Mouse (Mus musculus) mouse embryonic stem cell (cell line): Measurements from ENCODE around the gene Plvap.

Experiments
- in situ Hi-C, 2 experiments: fragments of 300-500 bp; cut with MboI; formaldehyde crosslinking; loops; 1 replicate in 1 of 2; 3 replicates in 1 of 2; pipeline ENCODE4 v1.14.3; 2019 to 2020; ENCODE audit warnings: low sequenced_read_pairs in 2 of 2, low pct_unique_long_range_greater_than_20kb in 1 of 2, mixed read lengths in 1 of 2; ENCODE audit not compliant: unreplicated experiment in 1 of 2

Plvap gene

GRCm38 (mm10) chr8:71472601-71473386 is 38.8 kb downstream of the Plvap start:
- in situ Hi-C loops: no loop called here

- in situ Hi-C loops: no loop called here
Measured at GRCm38 (mm10) chr8:71471861-71472260, 39.7 kb downstream of the Plvap start.

DNA sequence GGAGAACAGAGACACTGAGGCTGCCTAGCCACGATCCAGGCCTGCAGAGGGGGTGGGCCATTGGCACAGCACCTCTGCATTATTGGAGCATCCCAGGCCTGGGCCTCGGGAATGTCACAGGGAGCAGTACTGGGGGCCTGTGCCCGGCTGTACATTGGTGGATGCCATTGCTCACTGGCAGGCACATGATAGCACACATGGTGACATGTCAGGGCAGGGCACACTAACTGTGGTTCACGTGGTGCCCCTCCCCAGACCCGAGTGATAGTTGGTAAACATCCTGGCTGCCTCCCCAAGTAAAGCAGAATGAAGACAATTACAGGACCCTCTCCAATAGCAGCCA is 40.7 kb downstream of the Plvap start:
- in situ Hi-C loops: no loop called here

DNA sequence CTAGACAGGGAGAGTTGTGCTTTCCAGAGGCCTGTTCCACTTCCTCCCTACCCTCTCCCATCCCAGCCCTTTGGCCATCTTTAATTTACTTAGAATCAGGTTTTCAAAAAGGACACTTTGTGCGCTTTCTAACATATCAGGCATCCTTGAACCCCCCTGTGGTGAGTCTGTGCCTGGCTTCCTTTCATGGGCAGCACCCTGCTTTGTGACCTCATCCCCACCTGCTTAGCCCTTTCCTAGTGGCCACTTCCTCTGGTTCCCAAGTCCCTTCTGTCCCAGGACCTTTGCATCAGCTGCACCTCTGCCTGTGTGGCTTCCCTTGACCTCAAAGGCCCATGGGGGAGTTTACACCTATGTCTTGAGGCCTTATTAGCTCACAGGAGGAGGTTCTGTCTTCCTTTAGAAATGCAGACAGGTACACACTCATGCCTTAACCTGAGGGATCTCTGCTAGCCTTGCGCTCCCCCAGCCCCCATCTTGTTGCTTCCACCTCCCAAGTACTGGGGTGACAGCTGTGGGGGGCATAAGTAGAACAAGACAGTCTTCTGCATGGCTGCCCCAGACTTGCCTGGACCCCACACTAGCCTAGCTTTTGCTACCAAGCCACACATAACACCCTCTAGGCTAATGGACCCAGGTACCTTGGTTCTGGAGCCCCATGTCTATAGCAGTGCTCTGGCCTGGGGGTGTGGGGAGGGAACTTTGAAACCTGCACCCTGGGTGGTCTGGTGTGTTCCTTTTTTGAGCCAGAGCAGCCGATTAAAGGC is 41.2 kb downstream of the Plvap start:
- in situ Hi-C loops: no loop called here

DNA sequence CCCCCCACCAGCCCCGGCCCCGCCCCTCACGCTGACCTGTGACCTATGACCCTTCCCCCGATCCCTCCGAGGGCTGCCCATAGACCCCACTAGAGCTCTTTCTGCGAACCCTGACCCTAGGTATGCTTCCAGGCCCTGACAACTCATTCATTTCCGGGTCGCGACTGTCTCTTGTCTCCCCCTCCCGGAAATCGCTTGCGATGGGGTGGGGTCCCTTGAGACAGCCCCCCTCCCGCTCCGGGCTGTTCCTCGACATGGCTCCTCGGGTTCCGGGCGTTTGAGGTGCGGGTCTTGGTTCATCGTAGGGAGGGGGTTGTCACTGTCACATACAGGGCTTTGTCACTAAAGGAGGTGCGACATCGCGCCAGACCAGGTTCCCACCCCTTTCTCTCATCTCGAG is 42.1 kb downstream of the Plvap start:
- in situ Hi-C loops: no loop called here

DNA sequence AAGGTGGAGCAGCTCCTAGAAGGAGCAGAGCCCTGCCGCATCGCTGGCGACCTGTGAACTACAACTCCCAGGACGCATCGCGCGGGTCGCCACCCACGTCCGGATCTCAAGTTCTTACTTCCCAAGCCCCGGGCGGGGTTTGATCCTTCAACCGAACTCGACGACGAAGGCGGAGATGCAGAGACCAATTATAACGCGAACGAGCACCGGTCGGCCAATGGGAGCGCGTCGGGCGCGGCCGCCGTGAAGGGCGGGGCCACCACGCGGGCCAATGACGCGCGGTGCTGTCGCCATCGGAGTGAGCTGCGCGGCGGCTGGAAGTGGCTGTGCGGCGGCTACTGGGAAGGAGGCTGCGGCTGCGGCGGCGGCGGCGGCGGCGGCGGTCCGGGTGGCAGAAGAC is 42.6 kb downstream of the Plvap start, which contains the start of gene Dda1:
Gene Dda1 (plus strand): TSS at position 284 of the 400 bp plus-strand sequence.
- in situ Hi-C loops: no loop called here

DNA sequence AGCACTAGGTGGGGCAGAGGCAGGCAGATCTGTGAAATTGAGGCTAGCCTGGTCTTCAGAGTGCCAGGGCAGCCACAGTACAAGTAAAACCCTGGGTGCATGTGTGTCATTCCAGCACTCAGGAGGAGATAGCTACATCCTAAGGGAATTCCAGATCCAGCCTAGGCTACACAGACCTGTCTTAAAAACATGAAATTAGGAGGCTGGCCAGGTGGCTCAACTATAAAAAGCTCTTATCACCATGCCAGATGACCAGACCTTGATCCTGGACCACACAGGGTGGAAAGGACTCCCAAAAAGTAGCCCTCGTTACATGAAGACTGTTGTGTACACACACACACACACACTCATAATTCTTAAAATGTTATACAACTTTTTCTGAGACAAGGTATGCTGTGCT is 43.6 kb downstream of the Plvap start:
- in situ Hi-C loops: no loop called here

DNA sequence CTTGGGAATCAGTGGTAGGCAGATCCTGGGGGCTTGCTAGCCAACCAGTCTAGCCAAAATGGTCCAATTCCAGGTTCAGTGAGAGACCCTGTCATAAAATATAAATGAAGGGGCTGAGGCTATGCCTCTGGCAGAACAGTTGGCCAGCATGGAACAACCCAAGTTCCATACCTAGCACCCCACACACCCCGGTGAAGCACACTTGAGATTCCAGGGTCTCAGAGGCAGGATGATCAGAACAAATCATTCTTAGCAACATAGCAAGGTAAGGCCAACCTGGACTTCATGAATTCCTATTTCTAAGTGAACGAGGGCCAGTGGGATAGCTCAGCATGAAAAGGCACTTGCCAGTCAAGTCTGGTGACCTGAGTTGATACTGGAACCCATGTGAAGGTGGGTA is 44.4 kb downstream of the Plvap start:
- in situ Hi-C loops: no loop called here

DNA sequence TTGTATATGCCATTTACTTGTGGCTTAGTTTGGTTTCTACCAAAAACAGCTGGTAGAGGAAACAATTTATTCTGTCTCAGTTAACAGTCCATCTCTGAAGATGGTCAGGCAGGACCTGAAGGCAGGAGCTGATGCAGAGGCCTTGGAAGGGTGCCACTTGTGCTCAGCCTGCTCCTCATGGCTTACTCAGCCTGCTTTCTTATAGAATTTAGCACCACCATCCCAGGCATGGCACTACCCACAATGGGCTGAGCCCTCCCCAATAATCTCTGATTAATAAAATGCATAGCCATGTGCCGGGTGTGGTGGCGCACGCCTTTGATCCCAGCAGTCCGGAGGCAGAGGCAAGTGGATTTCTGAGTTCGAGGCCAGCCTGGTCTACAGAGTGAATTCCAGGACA is 45.4 kb downstream of the Plvap start:
- in situ Hi-C loops: no loop called here

GRCm38 (mm10) chr8:71465733-71466132 is 45.8 kb downstream of the Plvap start:
- in situ Hi-C loops: no loop called here

DNA sequence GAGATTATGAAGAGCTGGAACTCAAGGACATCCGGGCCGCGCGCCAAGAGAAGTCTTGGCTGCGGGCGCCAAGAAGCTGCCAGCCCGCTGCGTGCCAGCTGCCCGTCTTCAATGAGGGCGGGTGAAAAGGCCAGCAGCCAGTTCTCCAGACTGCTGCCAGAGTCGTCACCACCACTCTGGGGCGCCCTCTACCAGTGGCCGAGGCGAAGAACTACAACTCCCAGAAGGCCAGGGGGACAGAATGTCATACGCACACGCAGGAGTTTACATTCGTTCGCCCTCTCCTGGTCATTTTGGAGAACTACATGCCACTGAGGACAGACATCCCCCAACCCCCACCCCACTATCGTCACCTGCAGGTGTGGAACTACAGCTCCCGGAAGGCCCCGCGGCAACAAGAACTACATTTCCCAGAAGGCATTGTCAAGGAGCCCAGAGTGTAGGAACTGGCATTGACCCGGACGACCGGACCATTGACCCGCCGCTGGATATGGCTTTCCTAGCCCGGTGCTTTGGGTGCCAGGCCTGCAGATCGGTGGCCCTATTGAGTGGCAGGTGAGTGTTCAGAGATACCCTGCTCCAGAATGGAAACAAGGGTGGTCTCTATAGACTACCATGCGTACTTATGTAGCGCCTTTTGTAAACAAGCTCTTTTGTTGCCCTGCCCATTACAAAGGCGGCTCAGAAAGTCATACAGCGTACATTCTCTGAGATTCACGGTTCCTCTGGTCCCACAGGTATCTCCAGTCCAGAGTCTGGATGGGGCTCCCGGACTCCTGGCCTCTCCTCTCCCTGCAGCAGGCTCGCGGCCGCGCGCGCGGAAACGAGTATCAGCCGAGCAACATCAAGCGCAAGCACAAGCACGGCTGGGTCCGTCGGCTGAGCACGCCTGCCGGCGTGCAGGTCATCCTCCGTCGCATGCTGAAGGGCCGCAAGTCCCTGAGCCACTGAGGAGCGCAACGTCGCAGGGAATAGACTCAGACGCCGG is 46.7 kb downstream of the Plvap start, which contains the start of gene Mrpl34:
Gene Mrpl34 (plus strand): TSS at position 447 of the 988 bp plus-strand sequence.
- in situ Hi-C loops: no loop called here

DNA sequence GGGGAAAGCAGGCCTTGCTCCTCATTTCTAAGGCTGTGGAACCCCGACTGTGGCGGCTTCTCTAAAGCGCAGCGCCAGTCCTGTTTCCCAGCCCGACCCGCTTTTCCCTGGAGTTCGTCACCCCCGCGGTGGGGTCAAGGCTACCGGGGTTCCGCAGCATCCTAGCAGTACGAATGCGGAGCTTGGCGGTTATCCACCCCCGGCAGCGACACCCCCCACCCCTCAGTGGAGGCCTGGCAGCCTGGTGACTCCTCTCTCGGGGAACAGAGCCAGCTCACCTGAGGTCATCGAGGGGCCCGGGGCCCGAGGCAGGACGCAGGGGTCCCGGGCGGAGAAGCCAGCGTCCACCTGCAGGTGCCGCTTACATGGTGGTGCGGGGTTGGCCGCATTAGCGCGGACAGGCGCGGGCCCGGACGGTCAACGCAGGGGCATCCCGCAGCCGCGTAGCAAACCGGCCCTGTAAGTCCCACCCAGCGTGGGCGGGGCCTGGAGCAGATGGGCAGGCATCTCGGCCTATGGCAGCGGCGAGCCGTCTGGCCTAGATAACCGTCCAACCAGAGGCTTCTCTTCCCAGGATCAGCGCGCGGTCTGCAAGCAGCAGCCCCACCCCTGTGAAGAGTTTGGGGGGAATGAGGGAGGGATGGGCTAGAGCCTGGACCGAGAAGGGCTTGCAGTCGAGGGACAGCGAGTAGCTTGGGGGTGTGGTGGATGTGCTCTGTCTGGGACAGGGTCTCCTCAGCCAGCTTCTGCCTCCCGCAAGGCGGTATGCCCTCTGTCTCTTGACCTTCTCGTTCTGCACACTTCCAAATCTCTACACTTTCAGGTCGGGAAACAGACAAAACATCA is 48.1 kb downstream of the Plvap start, which contains the start of gene Abhd8:
Gene Abhd8 (minus strand): TSS at position 468 of the 846 bp plus-strand sequence.
- in situ Hi-C loops: no loop called here

DNA sequence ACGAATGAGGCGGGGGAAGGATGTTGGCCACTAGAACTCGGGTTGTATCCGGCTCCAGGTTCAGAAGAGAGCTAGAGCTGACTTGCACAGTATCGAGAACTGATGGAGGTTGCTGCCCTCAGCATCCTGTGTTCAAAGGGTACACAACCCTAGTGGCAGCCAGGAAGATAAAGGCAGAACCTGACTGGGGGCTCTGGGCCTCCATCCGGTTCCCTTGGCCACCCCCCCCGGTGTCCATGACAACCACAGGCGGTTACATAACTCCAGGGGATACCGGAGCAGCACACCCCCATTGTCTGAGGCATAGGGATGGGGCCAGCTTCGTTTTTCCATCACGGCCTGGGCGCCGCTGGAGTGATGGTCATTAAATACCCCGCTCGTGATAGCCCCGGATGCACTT is 48.8 kb downstream of the Plvap start:
- in situ Hi-C loops: no loop called here

DNA sequence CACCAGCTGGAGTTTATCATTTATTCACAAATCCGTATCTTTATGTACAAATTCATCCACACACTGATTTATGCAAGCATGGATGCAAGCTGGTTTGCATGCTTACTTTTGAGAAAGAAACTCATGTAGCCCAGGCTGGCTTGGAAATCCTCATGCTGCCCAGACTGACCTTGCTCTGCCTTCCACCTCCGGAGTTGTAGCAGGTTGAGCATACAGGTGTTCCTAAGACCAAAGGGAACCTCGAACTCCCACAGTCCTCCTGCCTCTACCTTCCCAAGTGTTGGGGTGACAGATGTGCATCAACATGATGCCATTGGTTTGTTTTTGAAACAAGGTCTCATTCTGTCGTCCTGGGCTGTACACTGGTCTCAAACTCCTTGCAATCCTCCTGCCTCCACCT is 49.4 kb downstream of the Plvap start:
- in situ Hi-C loops: no loop called here

DNA sequence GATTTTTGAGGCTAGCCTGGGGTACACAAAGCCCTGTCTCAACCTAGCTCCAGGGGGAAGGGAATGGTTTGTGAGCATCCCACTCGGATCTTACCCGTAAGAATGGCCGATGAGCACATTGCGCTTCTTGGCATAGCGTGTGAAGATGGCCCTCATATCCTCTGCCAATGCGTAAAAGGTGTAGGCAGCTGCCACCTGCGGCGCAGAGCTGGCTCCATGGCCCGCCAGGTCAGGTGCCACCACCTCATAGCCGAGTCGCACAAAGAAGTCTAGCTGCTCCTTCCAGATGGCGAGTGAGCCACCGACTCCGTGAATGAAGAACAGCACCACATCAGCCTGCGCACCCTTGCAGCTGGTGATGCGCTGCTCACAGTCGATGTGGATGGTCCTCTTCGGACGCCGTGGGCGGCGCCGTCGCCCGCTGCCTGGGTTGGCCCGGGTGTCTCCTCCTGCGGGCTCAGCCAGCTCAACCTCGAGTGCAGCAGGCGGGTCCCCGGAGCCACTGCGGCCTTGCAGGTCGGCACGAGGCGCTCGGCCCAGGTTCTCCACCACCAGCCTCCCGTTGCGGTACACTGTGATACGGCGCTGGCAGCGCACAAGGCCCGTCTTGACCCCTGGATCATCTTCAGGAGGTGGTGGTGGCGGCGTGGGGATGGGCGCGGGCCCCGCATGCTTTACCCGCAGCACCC is 50.3 kb downstream of the Plvap start:
- in situ Hi-C loops: no loop called here

DNA sequence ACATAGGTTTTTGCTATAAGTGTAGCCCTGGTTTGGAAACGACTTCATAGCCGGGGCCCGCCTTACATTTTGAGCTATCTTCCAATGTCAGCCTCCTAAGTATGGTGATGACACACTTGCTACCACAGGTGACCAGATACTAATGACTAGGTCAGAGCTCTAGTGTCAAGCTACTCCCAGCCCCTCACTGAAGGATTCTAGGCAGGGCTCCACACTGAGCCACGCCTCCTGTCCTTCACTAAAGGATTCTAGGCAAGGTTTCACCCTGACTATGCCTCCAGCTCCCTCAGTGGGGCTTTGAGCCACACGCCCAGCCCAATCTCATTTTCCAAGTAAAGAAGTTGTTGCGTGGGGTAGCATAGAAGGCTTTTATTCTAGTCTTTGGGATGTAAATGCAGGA is 50.8 kb downstream of the Plvap start:
- in situ Hi-C loops: no loop called here

GRCm38 (mm10) chr8:71457659-71458270 is 53.8 kb downstream of the Plvap start:
- in situ Hi-C loops: no loop called here
